Mouse (Mus musculus) heart, postnatal 0 days (tissue): ENCODE results near the gene Clta. TPM values are rescaled to one million over a fixed set of nuclear protein-coding genes. Genes with fewer than 3 reads are reported as not detected.

Source experiments
- ATAC-seq: fragments of 200-750 bp; cut with Nextera tagmentation; 2 replicates; pipeline ENCODE4 v1.8.0; 2017; ENCODE audit warnings: low read depth, moderate number of reproducible peaks, moderate library complexity; ENCODE audit not compliant: insufficient read depth
- DNase-seq: peaks from one replicate; pipeline ENCODE4 v3.0.0-alpha.2; 2016; ENCODE audit warnings: low spot score
- H3K27ac ChIP-seq: fragments of 300-500 bp; sonication (generic); 2 replicates; pipeline ENCODE4 v1.5.1; 2014; ENCODE audit warnings: low read depth, mild to moderate bottlenecking
- H3K27me3 ChIP-seq: fragments of 300-500 bp; sonication (generic); 2 replicates; pipeline ENCODE4 v1.6.1; 2014; ENCODE audit warnings: low read length, mixed read lengths; ENCODE audit not compliant: control insufficient read depth, insufficient read depth
- H3K36me3 ChIP-seq: fragments of 300-500 bp; sonication (generic); replicated peaks from 2 replicates; pipeline ENCODE4 v1.6.1; 2014; ENCODE audit warnings: low read length, mixed read lengths; ENCODE audit not compliant: control insufficient read depth, insufficient read depth
- H3K4me1 ChIP-seq: fragments of 300-500 bp; sonication (generic); 2 replicates; pipeline ENCODE4 v1.6.1; 2014; ENCODE audit warnings: antibody characterized with exemption; ENCODE audit not compliant: control insufficient read depth, insufficient read depth
- H3K4me2 ChIP-seq: fragments of 300-500 bp; sonication (generic); 2 replicates; pipeline ENCODE4 v1.6.1; 2014; ENCODE audit warnings: low read depth, mild to moderate bottlenecking, low read length, moderate library complexity
- H3K4me3 ChIP-seq: fragments of 300-500 bp; sonication (generic); 2 replicates; pipeline ENCODE4 v1.5.1; 2014; ENCODE audit warnings: low read depth, low read length
- H3K9ac ChIP-seq: fragments of 300-500 bp; sonication (generic); replicated peaks from 2 replicates; pipeline ENCODE4 v1.6.1; 2014; ENCODE audit warnings: low read depth, low read length, mixed read lengths
- H3K9me3 ChIP-seq: fragments of 300-500 bp; sonication (generic); replicated peaks from 2 replicates; pipeline ENCODE4 v1.6.1; 2016; ENCODE audit warnings: low read length; ENCODE audit not compliant: control insufficient read depth
- CTCF ChIP-seq: IDR thresholded peaks from 2 replicates; pipeline ENCODE4 v1.5.1; 2016; ENCODE audit warnings: antibody characterized with exemption, control low read depth, low read depth
- EP300 ChIP-seq: IDR thresholded peaks from 2 replicates; pipeline ENCODE4 v1.6.1; 2016; ENCODE audit warnings: antibody characterized with exemption, low read depth
- WGBS: fragments of 180-500 bp; shearing (Covaris S2); extraction: QIAGEN DNeasy Blood & Tissue Kit; methylation state at CpG from one replicate; pipeline ENCODE4 v1.1.7; 2014; 5-methylcytosine and 5-hydroxymethylcytosine counted together
- polyA plus RNA-seq: library from polyadenylated mRNA; unstranded; fragments of >200 nt; fragmentation: Nextera tagmentation; extraction: Ambion mirVana; gene quantifications from 2 replicates; pipeline ENCODE4 v1.2.1, GENCODE M21; 2015
- total RNA-seq: library from RNA; depleted of rRNA; stranded (reverse); fragments of >200 nt; gene quantifications from 2 replicates; pipeline ENCODE4 v1.2.3, GENCODE M21; 2014; ENCODE audit warnings: low replicate concordance

Clta gene
- total and polyA plus RNA-seq, 2 experiments from 2014 or later = 106 to 168 TPM

DNA sequence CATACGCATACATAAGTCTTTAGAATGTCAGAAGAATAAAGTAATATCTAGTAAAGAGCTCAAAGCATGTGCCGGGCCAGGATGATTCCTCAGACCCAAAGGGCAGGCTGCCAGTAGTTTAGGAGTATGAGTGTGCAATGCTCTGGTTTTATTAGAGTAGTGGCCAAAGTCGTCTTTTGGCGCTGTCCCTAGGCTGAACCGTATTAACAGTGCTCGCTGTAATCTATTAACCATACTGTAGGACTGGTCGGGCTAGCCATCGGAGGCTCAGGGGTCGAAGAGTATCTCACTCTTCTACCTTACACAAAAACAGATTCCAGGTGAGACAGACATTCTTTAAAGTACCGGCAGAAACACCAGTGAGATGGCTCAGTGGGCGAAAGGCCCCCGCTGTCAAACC is 12.5 kb downstream of the Clta start:
- Histone ChIP-seq H3K9me3 (no peaks in the 10 kb centered on the region), H3K27ac (no peak overlapping the region), H3K4me3 (no peak overlapping the region), H3K36me3 (peaks cover 32% of the 10 kb centered on the region), H3K4me2 (no peak overlapping the region), H3K9ac (no peak overlapping the region), H3K27me3 (no peaks in the 10 kb centered on the region), H3K4me1 (peaks cover 16% of the 10 kb centered on the region)
- TF ChIP-seq CTCF (no peak), EP300 (no peak)
- DNase-seq (no peak), ATAC-seq (no peak)
- 88% methylated on average over 12 of the region's 12 CpGs for WGBS

DNA sequence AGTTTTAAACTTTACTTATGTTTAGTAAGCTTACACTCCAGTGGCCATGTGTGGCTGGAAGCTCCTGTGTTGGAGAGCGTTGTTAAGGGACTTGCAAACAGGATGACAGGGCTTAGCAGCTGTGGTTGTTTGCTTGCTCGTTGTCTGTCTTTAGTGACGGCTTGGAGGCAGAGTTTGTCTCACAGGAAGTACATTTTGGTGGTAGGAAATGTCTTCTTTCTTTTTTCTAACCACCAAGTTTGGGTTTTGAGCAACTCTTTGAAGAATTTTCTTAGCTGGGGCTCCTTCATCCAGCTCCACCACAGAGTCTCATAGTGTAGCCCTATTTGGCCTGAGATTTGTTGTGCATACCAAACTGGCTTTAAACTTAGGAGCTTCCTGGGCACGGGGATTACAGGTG is 18.1 kb downstream of the Clta start:
- H3K36me3 ChIP-seq = peaks cover 84% of the 10 kb centered on the region

DNA sequence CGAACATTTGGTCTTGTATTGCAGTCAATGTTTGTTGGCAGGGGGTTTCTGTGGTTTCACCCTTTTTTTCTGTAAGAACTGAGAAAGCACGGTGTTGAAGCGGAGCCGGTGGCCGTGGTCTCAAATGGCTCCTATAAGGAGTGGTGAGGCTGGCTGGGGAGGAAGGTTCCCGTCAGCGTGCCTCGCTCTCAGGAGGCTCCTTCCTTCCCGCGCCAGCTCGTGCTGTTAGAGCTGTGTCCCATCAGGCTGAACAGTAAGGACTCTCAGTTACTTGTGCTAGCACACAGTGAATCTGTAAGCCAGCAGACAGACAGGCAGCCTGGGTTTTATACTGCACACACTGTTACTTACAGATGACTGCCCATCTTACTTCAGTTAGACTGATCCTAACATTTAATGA is 18.5 kb downstream of the Clta start:
- no peak for DNase-seq
- Histone ChIP-seq H3K9ac (no peak overlapping the region), H3K27ac (no peak overlapping the region), H3K4me1 (peaks cover 4% of the 10 kb centered on the region; the same call in 1 of the 2 replicates), H3K4me3 (no peak overlapping the region), H3K9me3 (no peaks in the 10 kb centered on the region), H3K36me3 (peaks cover 88% of the 10 kb centered on the region), H3K27me3 (no peaks in the 10 kb centered on the region), H3K4me2 (no peak overlapping the region)
- ATAC-seq = no peak
- 88% methylated on average over 11 of the region's 11 CpGs for WGBS
- TF ChIP-seq CTCF (no peak), EP300 (no peak)

More for the DNA sequence above, 18.1 kb downstream of the Clta start:
- TF ChIP-seq EP300 = no peak
- no peak for TF ChIP-seq CTCF
- no peak overlapping the region for H3K27ac ChIP-seq
- no peak overlapping the region for H3K9ac ChIP-seq
- no peaks in the 10 kb centered on the region for H3K27me3 ChIP-seq
- no peak overlapping the region for H3K4me3 ChIP-seq
- ATAC-seq (no peak), DNase-seq (no peak)
- H3K4me1 ChIP-seq = no peaks in the 10 kb centered on the region
- 85% methylated on average over 4 of the region's 4 CpGs for WGBS
- no peak overlapping the region for H3K4me2 ChIP-seq
- no peaks in the 10 kb centered on the region for H3K9me3 ChIP-seq

- Histone ChIP-seq H3K27me3 (no peaks in the 10 kb centered on the region), H3K4me2 (no peak overlapping the region), H3K36me3 (peaks cover 90% of the 10 kb centered on the region), H3K9ac (no peak overlapping the region), H3K4me1 (peaks cover 12% of the 10 kb centered on the region; the same call in 1 of the 2 replicates), H3K27ac (no peak overlapping the region), H3K4me3 (no peak overlapping the region), H3K9me3 (no peaks in the 10 kb centered on the region)
- no peak for ATAC-seq
- 94% methylated on average over 9 of the region's 9 CpGs for WGBS
- DNase-seq = no peak
- no peak for TF ChIP-seq EP300
- no peak for TF ChIP-seq CTCF
Observed at GRCm38 (mm10) chr4:44023681-44024080, 19.4 kb downstream of the Clta start.

DNA sequence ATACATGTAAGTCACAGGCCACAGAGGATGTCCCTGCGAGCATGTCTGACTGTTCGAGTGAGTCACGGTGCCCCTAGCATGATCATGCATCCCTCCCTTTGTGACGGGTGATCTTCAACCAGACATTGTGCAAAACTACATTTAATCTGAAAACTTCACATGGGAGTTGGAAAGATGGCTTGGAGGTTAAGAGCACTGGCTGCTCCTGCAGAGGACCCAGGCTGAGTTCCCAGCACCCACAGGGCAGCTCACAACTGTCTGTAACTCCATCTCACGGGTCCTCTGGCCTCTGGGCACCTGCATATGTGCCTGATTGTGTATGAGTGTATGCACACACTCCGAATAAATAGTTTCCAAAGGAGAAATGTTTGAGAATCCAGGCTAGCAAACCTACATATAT is 20.0 kb downstream of the Clta start:
- H3K36me3 ChIP-seq = peaks cover 87% of the 10 kb centered on the region
- no peak for DNase-seq
- H3K4me3 ChIP-seq = no peak overlapping the region
- no peak for ATAC-seq
- no peak overlapping the region for H3K27ac ChIP-seq
- 98% methylated on average over 6 of the region's 6 CpGs for WGBS
- no peak overlapping the region for H3K9ac ChIP-seq
- TF ChIP-seq EP300 (no peak), CTCF (no peak)
- no peak overlapping the region for H3K4me2 ChIP-seq
- peaks cover 16% of the 10 kb centered on the region; the same call in 1 of the 2 replicates for H3K4me1 ChIP-seq
- H3K27me3 ChIP-seq = no peaks in the 10 kb centered on the region
- H3K9me3 ChIP-seq = no peaks in the 10 kb centered on the region

GRCm38 (mm10) chr4:44025570-44025969 is 21.3 kb downstream of the Clta start:
- 93% methylated on average over 6 of the region's 6 CpGs for WGBS
- ATAC-seq (no peak), DNase-seq (no peak)
- peaks cover 29% of the 10 kb centered on the region for H3K4me1 ChIP-seq
- H3K4me3 ChIP-seq = no peak overlapping the region
- TF ChIP-seq CTCF = no peak
- no peak for TF ChIP-seq EP300
- no peaks in the 10 kb centered on the region for H3K9me3 ChIP-seq
- H3K27me3 ChIP-seq = no peaks in the 10 kb centered on the region
- no peak overlapping the region for H3K9ac ChIP-seq
- no peak overlapping the region for H3K27ac ChIP-seq
- peaks cover 85% of the 10 kb centered on the region for H3K36me3 ChIP-seq
- no peak overlapping the region for H3K4me2 ChIP-seq
